Comparison of ENCODE assay signal across 34 mouse cellular contexts in genomic region chr6:17251958-17252357, GRCm38 (mm10). TPM values are rescaled to one million over a fixed set of nuclear protein-coding genes. Genes with fewer than 3 reads are reported as not detected.
"Had no signal": no experiment of that assay in that cellular context is flagged by ENCODE, and none has a peak within 500 bp of the region (broad histone marks: within the 10 kb centered on the region; RNA-seq: fewer than 3 reads in every experiment).

No protein-coding gene starts in this region.

- H3K9ac ChIP-seq: limb, embryonic 12.5 days; limb, embryonic 13.5 days; limb, embryonic 15.5 days; liver, embryonic 12.5 days; liver, embryonic 13.5 days; liver, embryonic 14.5 days; liver, embryonic 15.5 days; lung, embryonic 14.5 days; lung, embryonic 15.5 days; midbrain, embryonic 12.5 days; midbrain, embryonic 13.5 days; midbrain, embryonic 15.5 days; neural tube, embryonic 12.5 days had no signal

- H3K36me3 ChIP-seq: limb, embryonic 10.5 days; limb, embryonic 12.5 days; limb, embryonic 13.5 days; limb, embryonic 15.5 days; liver, embryonic 12.5 days; liver, embryonic 13.5 days; liver, embryonic 15.5 days; lung, embryonic 15.5 days; midbrain, embryonic 10.5 days; midbrain, embryonic 12.5 days; midbrain, embryonic 13.5 days; midbrain, embryonic 15.5 days; neural tube, embryonic 12.5 days had no signal

- H3K27me3 ChIP-seq: limb, embryonic 12.5 days; limb, embryonic 13.5 days; limb, embryonic 15.5 days; liver, embryonic 12.5 days; liver, embryonic 13.5 days; liver, embryonic 15.5 days; lung, embryonic 15.5 days; megakaryocyte, embryonic 14.5 days; midbrain, embryonic 12.5 days; midbrain, embryonic 13.5 days; midbrain, embryonic 15.5 days; neural tube, embryonic 12.5 days had no signal

- H3K9me3 ChIP-seq: limb, embryonic 10.5 days; limb, embryonic 12.5 days; limb, embryonic 13.5 days; limb, embryonic 15.5 days; liver, embryonic 12.5 days; liver, embryonic 13.5 days; liver, embryonic 15.5 days; lung, embryonic 15.5 days; megakaryocyte, embryonic 14.5 days; midbrain, embryonic 10.5 days; midbrain, embryonic 12.5 days; midbrain, embryonic 13.5 days; midbrain, embryonic 15.5 days; neural tube, embryonic 12.5 days had no signal

- DNase-seq: left cerebral cortex, postnatal 4 days; liver, embryonic 13.5 days; lung, adult 18-20 months; lung, adult 2 months; lung, embryonic 14.5 days; lung, postnatal 10 days; lung, postnatal 14 days; lung, postnatal 36 days; lung, postnatal 4 days; midbrain, embryonic 14.5 days had no signal

- H3K4me1 ChIP-seq: limb, embryonic 10.5 days; limb, embryonic 13.5 days; limb, embryonic 15.5 days; liver, embryonic 12.5 days; liver, embryonic 13.5 days; liver, embryonic 15.5 days; lung, embryonic 15.5 days; megakaryocyte, embryonic 14.5 days; midbrain, embryonic 10.5 days; midbrain, embryonic 12.5 days; midbrain, embryonic 13.5 days; midbrain, embryonic 15.5 days; neural tube, embryonic 12.5 days had no signal

- H3K4me3 ChIP-seq: left cerebral cortex, adult 2 months; limb, embryonic 10.5 days; limb, embryonic 12.5 days; limb, embryonic 13.5 days; limb, embryonic 15.5 days; liver, embryonic 12.5 days; liver, embryonic 13.5 days; liver, embryonic 15.5 days; lung, embryonic 15.5 days; megakaryocyte, embryonic 14.5 days; midbrain, embryonic 10.5 days; midbrain, embryonic 12.5 days; midbrain, embryonic 13.5 days; midbrain, embryonic 15.5 days; myocyte; neural tube, embryonic 12.5 days had no signal

- ATAC-seq: liver, embryonic 12.5 days; lung, postnatal 0 days; midbrain, embryonic 13.5 days; midbrain, embryonic 15.5 days; midbrain, embryonic 16.5 days had no signal

- H3K4me2 ChIP-seq: limb, embryonic 12.5 days; limb, embryonic 13.5 days; limb, embryonic 15.5 days; liver, embryonic 12.5 days; liver, embryonic 13.5 days; liver, embryonic 15.5 days; lung, embryonic 14.5 days; lung, embryonic 15.5 days; midbrain, embryonic 11.5 days; midbrain, embryonic 12.5 days; midbrain, embryonic 13.5 days; midbrain, embryonic 15.5 days; neural tube, embryonic 12.5 days had no signal

- H3K27ac ChIP-seq: left cerebral cortex, adult 2 months; limb, embryonic 10.5 days; limb, embryonic 12.5 days; limb, embryonic 13.5 days; limb, embryonic 15.5 days; liver, embryonic 12.5 days; liver, embryonic 13.5 days; liver, embryonic 14.5 days; liver, embryonic 15.5 days; lung, embryonic 15.5 days; macrophage; midbrain, embryonic 10.5 days; midbrain, embryonic 12.5 days; midbrain, embryonic 13.5 days; midbrain, embryonic 15.5 days; neural tube, embryonic 12.5 days had no signal

RNA-seq across cellular contexts. Expression of gene Cav2, which starts 29.0 kb away (rescaled TPM):
- total RNA-seq: megakaryocyte-erythroid progenitor cell, adult 5-6 weeks had no signal

RNA-seq across cellular contexts. Expression of gene Cav1, which starts 54.2 kb away (rescaled TPM):
- total RNA-seq: megakaryocyte progenitor cell, adult 5-6 weeks; megakaryocyte, adult 5-6 weeks; megakaryocyte-erythroid progenitor cell, adult 5-6 weeks; monocyte, adult 5-6 weeks had no signal
